Mouse (Mus musculus): ENCODE data around the gene Tspan18.

Gene Tspan18

DNA sequence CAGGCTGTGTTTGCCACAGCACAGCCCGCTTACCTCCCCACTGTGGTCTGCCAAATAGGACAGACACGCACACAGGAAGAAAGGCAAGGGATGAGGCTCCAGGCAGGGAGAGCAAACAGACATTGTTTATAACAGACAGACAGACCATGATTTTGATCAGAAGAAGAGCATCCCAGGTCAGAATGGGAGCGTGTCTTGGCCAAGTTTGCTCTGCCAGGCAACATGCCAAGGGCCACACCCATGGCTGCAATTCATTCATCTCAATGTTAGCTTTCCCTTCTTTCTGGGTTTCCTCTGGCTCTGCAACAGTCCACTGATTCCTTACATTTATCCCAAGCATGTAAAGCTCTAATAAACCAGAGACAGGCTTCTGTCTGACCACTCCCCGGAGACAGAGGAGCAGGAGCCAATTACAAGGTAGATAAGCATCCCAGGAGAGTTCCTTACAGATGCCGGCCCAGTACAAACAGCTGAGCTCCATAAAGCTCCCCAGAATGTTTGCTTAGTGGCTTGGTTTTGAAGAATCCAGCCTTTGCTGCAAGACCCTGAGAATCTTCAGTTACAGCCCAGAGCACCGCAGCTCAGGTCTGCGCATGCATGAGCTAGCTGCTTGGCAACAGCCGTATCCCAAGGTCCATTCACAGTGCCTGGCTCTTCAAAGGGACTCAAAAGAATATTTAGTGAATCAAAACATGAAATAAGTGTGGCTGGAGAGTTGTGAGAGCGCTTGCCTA is 5.2 kb upstream of the Tspan18 start:
- peak; percentile 14 for DNase-seq (ENCODE audit: low read depth)

DNA sequence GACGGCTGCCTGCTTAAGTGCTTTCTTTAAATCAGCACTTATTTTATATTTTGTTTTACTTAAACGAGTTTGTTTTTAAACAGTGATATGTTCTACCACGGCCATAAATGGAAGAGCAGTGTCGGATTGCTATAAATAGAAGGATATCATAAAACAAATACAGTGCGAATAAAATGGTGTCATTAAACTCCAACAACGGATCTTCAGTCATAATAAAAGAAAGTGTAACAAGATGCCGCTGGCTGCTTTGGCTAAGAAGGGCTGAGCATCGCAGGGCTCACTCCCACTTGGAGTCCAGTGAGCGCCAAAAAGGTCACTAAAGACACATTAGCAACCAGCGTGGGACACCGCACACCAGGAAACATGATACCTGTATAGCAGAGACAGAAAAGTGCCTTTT is 1.7 kb upstream of the Tspan18 start:
- DNase-seq (ENCODE audit: low read depth), result no peak

DNA sequence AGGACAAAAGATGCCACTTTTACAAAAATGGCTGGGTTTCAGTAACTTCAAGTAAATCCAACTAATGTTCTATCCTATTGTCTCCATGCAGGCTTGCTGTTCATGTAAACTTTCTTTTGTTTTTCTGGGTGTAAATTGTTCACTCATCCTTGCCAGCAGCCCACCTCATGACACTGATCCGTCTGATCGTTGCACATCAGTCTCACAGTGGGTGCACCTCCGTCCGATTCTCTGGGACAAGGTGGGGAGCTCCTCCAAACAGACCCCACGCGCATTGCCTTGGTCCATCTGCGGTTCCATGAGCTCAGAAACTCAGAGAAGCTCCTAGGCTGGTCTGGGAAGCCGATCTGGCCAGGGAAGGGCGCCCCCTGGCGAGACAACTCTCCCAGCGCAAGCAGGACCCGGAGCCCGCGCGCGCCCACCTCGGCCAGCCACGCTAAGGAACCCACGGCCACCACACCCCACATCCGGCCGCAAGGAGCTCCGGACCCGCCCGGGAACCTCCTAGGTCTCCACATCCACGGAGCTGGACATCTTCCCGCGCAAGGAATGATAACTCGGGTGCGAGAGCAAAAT is 976 bp downstream of the Tspan18 start:
- peak; percentile 10 for DNase-seq (ENCODE audit: low read depth)

- no peak for DNase-seq (ENCODE audit: low read depth)
Measured at GRCm38 (mm10) chr2:93332277-93332676, 2.0 kb downstream of the Tspan18 start.

DNA sequence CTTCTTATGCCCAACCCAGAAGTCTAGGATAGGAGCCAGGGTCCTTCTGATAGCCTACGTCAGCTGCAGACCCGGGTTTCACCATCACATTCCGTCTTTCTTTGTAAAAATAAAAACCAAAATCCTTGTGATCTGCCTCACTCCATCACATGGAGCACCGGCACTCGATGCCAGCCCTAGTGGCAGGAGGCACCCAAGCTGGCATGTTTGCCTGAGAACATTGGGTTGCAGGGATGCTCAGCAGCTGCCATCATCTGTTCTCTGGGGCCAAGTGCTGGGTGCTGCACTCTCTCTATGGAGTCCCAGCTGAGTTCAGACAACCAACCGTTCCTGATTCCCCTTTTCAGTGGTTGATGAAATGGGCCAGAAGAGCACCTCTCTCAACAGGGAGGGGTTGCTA is 3.2 kb downstream of the Tspan18 start:
- DNase-seq (ENCODE audit: low read depth), result no peak

- no peak for DNase-seq (ENCODE audit: low read depth)
Measured at GRCm38 (mm10) chr2:93329120-93329519, 5.2 kb downstream of the Tspan18 start.

DNA sequence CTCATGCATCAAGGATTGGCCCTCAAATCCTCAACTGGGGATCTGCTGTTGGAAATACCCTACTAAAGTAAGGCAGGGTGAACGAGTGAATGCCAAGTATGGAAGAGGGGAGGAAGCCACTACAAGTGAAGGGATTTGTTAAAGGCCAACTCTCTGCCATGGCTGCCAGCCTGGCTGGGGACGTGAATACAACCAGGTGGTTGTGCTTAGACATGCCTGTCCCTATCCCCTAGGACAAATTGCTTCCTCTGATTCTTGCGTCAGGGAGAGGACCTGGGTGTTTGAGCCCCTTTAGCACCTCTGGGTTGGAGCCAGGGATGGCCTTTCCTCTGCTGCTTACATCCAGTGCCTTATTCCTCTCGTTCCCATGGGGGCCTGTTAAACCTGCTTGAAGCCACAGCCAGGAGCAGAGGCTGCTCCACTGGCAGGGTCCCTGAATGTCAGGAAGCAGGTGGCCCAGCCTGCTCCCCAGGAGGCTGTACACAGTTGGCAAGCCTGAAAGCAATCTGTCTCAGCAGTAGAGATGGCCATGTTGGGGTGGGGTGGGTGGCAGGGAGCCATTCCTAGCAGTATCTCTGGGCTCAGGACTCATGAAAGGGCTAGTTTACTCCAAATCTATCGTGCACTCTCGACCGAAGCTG is 6.3 kb downstream of the Tspan18 start:
- DNase-seq (ENCODE audit: low read depth), result no peak

GRCm38 (mm10) chr2:93324681-93325080 is 9.6 kb downstream of the Tspan18 start:
- no peak for DNase-seq (ENCODE audit: low read depth)

- peak; percentile 13 for DNase-seq (ENCODE audit: low read depth)
Measured at GRCm38 (mm10) chr2:93321946-93322345, 12.4 kb downstream of the Tspan18 start.

DNA sequence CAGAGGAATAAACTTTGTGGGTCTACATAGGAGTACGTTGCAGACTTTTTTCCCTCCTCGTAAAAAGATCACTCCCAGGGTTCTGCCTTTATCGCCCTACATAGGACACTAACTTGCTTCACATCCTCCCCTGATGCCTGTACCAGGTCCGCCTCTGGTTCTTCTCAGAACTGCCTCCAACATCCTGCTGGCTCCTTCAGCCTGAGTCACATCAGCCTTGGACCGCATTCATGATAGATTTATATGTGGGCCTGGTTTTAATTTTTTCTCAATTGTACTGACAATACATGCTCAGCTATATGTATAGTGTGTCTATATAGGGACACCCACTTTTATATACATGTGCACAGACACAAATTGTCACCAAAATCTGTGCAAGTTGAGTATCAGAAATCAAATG is 14.0 kb downstream of the Tspan18 start:
- DNase-seq (ENCODE audit: low read depth), result no peak

DNA sequence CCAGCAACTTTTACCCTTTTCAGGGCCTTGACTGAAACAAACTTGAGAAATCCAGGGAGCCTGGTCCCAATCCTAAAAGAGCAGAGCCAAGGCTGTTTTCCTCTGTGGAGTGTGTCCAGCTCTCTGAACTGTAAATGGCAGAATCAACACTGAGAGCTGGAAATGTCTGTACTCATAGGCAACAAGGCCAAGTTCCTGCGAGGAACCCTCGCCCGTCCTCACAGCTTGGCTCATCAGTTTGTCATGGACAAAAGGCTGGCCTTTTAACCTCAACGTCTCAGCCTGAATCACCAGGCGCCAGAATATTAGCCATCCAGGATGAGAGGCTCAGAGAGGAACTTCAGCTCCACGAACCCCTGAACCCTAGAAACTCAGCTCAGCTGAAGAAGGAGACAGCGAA is 14.7 kb downstream of the Tspan18 start:
- no peak for DNase-seq (ENCODE audit: low read depth)

- no peak for DNase-seq (ENCODE audit: low read depth)
Measured at GRCm38 (mm10) chr2:93318781-93319349, 15.4 kb downstream of the Tspan18 start.

DNA sequence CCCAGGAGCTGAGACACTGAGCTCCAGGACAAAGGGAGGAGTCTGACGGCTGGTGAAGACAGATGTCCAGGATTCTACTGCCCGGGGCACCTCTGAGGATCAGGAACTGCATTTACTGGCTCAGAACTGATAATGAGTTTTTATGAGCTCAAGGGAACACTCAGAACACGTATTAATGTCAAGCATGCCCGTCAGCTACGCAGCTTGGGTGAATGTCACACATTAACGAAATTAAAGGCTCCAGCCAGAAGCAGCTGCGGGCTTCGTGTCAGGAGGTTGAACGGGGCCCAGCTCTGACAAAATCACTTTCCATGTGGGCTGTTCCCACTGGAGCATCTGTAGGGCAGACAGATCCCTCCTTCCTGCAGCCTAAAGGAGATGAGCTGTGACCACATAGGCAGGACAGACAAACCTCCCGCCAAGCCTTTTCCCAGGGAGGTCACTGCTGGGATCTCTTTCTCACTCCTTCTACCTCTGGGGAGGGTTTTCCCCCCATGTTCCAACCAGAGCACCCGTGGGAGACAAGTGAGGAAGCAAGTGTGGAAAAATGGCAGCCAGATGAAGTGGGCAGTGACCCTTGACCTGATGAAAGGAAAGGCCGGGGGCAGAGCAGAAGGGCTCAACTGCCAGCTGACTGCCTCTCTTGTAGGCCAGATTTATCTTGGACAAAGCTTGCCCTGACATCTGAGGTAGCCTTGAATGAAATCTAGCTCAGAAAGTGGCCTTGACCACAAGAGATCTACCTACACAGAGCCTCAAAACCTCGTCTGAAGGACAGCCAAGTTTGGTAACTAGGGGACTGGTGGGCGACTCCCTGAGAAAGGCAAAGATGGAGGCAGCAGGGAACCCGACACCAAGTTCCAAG is 20.3 kb downstream of the Tspan18 start:
- DNase-seq (ENCODE audit: low read depth), result no peak

GRCm38 (mm10) chr2:93312458-93312857 is 21.8 kb downstream of the Tspan18 start:
- DNase-seq (ENCODE audit: low read depth), result no peak

- DNase-seq (ENCODE audit: low read depth), result no peak
Measured at GRCm38 (mm10) chr2:93309724-93310413, 24.4 kb downstream of the Tspan18 start.

GRCm38 (mm10) chr2:93306898-93307297 is 27.4 kb downstream of the Tspan18 start:
- no peak for DNase-seq (ENCODE audit: low read depth)

DNA sequence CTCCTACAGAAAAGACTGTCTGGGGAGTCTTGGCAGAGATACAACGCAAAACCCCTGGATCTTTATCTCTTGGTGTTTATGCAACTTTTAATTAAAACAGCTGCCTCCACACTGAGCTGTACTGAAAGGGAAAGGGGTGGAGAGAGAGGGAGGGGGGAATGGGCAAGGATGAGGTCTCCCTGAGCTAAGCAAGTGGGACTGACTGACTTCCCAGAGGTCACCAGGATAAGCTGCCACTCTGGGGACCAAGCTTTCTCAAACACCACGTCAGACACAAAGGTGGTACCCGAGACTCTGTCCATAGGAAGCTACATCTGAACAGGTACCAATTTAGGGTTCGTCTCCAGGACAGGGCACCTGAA is 30.1 kb downstream of the Tspan18 start:
- no peak for DNase-seq (ENCODE audit: low read depth)

GRCm38 (mm10) chr2:93303585-93304272 is 30.6 kb downstream of the Tspan18 start:
- DNase-seq (ENCODE audit: low read depth), result no peak

GRCm38 (mm10) chr2:93303260-93303584 is 31.1 kb downstream of the Tspan18 start:
- DNase-seq (ENCODE audit: low read depth), result no peak

DNA sequence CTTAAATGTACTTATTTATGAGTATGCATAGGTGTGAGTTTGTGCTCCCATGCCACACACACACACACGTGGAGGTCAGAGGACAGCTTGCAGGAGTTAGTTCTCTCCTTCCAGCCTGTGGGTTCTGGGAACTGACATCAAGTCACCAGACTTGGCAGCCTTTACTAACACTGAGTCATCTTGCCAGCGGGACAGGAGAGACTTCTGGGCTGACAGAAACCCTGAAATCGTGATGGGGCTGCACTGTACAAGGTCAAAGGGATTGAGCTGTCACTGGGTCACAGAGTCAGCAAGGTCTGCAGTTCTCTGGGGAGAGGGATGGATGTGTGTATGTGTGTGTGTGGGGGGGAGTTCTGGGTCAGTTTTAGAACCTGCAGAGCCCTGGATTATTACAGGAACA is 36.6 kb downstream of the Tspan18 start:
- peak; percentile 27 for DNase-seq (ENCODE audit: low read depth)
